Mouse (Mus musculus) ES-E14 (cell line): Measurements from ENCODE around the gene Trpm1.

Source experiments
- HCFC1 ChIP-seq: IDR thresholded peaks from 2 replicates; pipeline ENCODE4 v1.6.1; 2012; ENCODE audit warnings: low read length, inconsistent platforms, borderline replicate concordance; ENCODE audit not compliant: insufficient read depth
- MAFK ChIP-seq: IDR thresholded peaks from 2 replicates; pipeline ENCODE4 v1.6.1; 2014; ENCODE audit warnings: mild to moderate bottlenecking, low read depth, low read length, inconsistent platforms; ENCODE audit not compliant: insufficient read depth
- ZC3H11A ChIP-seq: IDR thresholded peaks from 2 replicates; pipeline ENCODE4 v1.6.1; 2012; ENCODE audit warnings: low read depth, mild to moderate bottlenecking, inconsistent platforms, low read length, borderline replicate concordance

- TF ChIP-seq ZC3H11A: no peak
- no peak for TF ChIP-seq MAFK
- no peak for TF ChIP-seq HCFC1
Measured at GRCm38 (mm10) chr7:64246713-64247112, 93.1 kb downstream of the Trpm1 start.
